Mouse (Mus musculus) heart, embryonic 11.5 days (tissue): Measurements from ENCODE around the gene Pccb. TPM values are rescaled to one million over a fixed set of nuclear protein-coding genes. Genes with fewer than 3 reads are reported as not detected.
A peak's percentile ranks its signal among the peaks of the same experiment; 100 is the strongest.

Source experiments
- ATAC-seq: fragments of 200-750 bp; cut with Nextera tagmentation; replicated peaks from 2 replicates; pipeline ENCODE4 v1.8.0; 2017; ENCODE audit warnings: moderate library complexity; ENCODE audit not compliant: insufficient number of reproducible peaks, low FRiP score, low TSS enrichment
- H3K27ac ChIP-seq: fragments of 300-500 bp; sonication (generic); 2 replicates; pipeline ENCODE4 v1.5.1; 2014; ENCODE audit warnings: mild to moderate bottlenecking, low read depth, low read length
- H3K27me3 ChIP-seq: fragments of 300-500 bp; sonication (generic); 2 replicates; pipeline ENCODE4 v1.6.1; 2014; ENCODE audit warnings: mild to moderate bottlenecking, low read length, mixed read lengths; ENCODE audit not compliant: control insufficient read depth, insufficient read depth
- H3K36me3 ChIP-seq: fragments of 300-500 bp; sonication (generic); 2 replicates; pipeline ENCODE4 v1.6.1; 2014; ENCODE audit warnings: mild to moderate bottlenecking, low read length, moderate library complexity, mixed read lengths; ENCODE audit not compliant: control insufficient read depth, insufficient read depth
- H3K4me1 ChIP-seq: fragments of 300-500 bp; sonication (generic); 2 replicates; pipeline ENCODE4 v1.6.1; 2014; ENCODE audit warnings: low read length; ENCODE audit not compliant: control insufficient read depth, insufficient read depth
- H3K4me2 ChIP-seq: fragments of 300-500 bp; sonication (generic); 2 replicates; pipeline ENCODE4 v1.6.1; 2014; ENCODE audit warnings: mild to moderate bottlenecking, moderate library complexity
- H3K4me3 ChIP-seq: fragments of 300-500 bp; sonication (generic); 2 replicates; pipeline ENCODE4 v1.5.1; 2014; ENCODE audit warnings: low read depth, low read length
- H3K9ac ChIP-seq: fragments of 300-500 bp; sonication (generic); 2 replicates; pipeline ENCODE4 v1.6.1; 2014; ENCODE audit warnings: mild to moderate bottlenecking, low read depth, low read length, moderate library complexity
- H3K9me3 ChIP-seq: fragments of 300-500 bp; sonication (generic); replicated peaks from 2 replicates; pipeline ENCODE4 v1.6.1; 2016; ENCODE audit warnings: low read length; ENCODE audit not compliant: control insufficient read depth
- WGBS: fragments of 180-500 bp; shearing (Covaris S2); extraction: QIAGEN DNeasy Blood & Tissue Kit; methylation state at CpG from one replicate; pipeline ENCODE4 v1.1.7; 2014; ENCODE audit not compliant: insufficient replicate concordance; 5-methylcytosine and 5-hydroxymethylcytosine counted together
- polyA plus RNA-seq: library from polyadenylated mRNA; unstranded; fragments of >200 nt; fragmentation: Nextera tagmentation; extraction: Ambion mirVana; gene quantifications from 2 replicates; pipeline ENCODE4 v1.2.1, GENCODE M21; 2014

Pccb gene
- polyA plus RNA-seq, 1 experiment from 2014 or later, result 17.8 TPM

DNA sequence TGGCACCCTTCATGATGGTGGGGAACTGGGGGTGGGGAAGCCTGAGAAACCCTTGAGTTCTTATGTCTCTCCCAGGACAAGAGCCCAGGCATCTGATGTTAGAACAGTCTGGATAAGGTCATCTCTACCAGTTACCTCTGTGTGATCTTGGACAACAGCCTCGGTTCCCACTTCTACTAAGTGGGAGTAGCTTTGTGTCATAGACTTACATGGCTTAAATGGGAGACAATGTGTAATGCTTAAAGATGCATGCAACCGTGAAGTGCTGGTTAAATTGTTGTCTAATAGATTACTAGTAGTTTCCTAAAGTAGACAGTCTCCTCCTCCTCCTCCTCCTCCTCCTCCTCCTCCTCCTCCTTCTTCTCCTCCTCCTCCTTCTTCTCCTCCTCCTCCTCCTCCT lies 2.2 kb upstream of the Pccb start:
- no peak overlapping the region for H3K9ac ChIP-seq
- H3K27me3 ChIP-seq, result no peaks in the 10 kb centered on the region
- peaks cover 7% of the 10 kb centered on the region for H3K4me1 ChIP-seq
- no peaks in the 10 kb centered on the region for H3K9me3 ChIP-seq
- no peak overlapping the region for H3K4me2 ChIP-seq
- H3K36me3 ChIP-seq, result no peaks in the 10 kb centered on the region
- H3K4me3 ChIP-seq, result no peak overlapping the region
- WGBS, result 80% methylated on average over 2 of the region's 2 CpGs
- H3K27ac ChIP-seq, result no peak overlapping the region
- no peak for ATAC-seq

DNA sequence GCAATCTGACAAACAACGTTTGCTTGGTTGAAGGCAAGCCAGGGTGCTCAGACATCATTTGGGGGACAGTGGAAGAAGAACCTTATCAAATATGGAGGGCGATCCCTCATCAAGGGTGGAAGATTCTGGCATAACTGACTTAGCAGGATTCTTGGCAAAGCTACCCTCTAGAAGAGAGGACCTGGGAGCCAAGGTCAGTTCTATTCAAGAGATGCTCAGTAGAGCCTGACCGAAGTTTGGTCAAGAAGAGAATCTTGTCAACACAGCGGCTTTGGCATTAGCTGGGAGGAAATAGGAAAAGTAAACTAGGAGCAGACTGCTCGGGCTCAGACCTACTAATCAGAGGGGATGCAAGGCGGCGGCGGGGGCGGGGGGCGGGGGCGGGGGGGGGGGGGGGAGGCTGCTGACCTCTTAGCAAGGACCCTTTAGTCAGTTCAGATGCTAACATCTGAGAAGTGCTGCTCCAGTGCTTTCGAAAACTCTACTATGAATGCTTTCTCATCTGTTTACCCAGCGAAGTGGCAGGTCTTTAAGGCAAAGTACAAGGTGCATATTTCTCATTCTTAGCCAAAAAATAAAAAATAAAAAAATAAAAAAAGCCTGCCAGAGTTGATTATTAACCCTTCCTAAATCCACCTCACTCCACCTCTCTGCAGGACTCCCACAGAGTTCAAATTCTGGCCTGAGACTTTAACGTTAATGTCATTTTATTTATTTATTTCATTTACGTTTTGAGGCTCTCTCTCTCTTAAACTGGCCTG lies 1.3 kb upstream of the Pccb start:
- Histone ChIP-seq H3K9me3 (no peaks in the 10 kb centered on the region), H3K27ac (no peak overlapping the region), H3K4me1 (peaks cover 7% of the 10 kb centered on the region), H3K9ac (no peak overlapping the region), H3K4me3 (no peak overlapping the region), H3K4me2 (no peak overlapping the region), H3K27me3 (no peaks in the 10 kb centered on the region), H3K36me3 (no peaks in the 10 kb centered on the region)
- no peak for ATAC-seq
- WGBS, result 78% methylated on average over 10 of the region's 15 CpGs

DNA sequence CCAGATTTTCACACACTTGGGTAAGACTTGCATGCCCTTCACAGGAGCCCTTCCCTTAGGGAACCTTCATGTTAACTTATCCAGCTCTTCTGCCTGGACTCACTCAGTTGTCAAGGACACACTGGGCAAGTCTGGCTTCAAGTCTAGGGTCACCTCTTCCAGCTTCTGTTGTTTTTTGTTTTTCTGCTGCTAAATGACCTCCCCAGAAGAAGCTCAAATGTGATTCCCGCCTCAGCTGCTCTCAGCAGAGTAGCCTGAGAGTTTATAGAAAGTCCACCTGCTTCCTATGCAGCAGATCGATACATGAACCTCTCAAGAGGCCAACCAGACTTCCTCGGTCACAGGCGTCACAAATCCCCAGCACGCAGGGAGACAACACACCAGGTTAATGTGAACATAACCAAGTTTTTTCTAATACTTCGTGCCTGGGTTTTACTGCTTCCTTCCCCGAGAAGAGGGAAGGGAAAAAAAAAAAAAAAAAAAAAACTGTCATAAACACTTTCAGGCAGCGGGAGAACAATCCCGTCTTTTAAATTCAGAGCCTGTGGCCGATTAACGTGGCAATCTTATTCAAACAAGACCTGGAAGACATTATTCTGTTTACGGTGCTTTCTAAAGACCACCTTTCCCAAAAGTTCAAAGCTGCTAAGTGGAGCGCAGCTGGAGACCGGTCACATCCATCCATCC lies 794 bp downstream of the Pccb start:
- WGBS, result 8% methylated on average over 14 of the region's 14 CpGs

DNA sequence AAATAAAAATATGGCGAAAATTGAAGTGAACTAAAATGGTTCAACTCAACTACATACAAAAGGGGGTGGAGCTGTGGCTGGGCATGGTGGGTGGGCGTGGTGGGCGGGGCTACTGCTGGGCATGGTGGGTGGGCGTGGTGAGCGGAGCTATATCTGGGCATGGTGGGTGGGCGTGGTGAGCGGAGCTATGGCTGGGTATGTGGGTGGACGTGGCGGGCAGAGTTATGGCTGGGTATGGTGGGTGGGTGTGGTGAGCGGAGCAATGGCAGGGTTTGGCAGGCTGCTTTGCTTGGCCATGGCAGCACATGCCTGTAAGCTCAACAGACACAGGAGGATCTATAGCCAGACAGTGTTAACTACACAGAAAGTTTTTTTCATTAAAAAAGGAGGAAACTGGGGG lies 15.9 kb downstream of the Pccb start:
- H3K4me2 ChIP-seq, result no peak overlapping the region
- no peaks in the 10 kb centered on the region; the same call in 1 of the 2 replicates for H3K9me3 ChIP-seq
- no peaks in the 10 kb centered on the region for H3K4me1 ChIP-seq
- H3K36me3 ChIP-seq, result 0 out of 2 replicates have a peak, but pooled peaks cover 1% of the 10 kb centered on the region
- no peak for ATAC-seq
- WGBS, result 92% methylated on average over 10 of the region's 10 CpGs
- no peak overlapping the region for H3K27ac ChIP-seq
- no peaks in the 10 kb centered on the region for H3K27me3 ChIP-seq
- H3K4me3 ChIP-seq, result no peak overlapping the region
- no peak overlapping the region for H3K9ac ChIP-seq

More for the DNA sequence above, 794 bp downstream of the Pccb start:
- peak overlapping the region; percentile 84 for H3K9ac ChIP-seq
- ATAC-seq, result no peak
- H3K4me3 ChIP-seq, result peak overlapping the region; percentile 67
- peak overlapping the region; percentile 96 for H3K27ac ChIP-seq
- H3K4me2 ChIP-seq, result peak overlapping the region; percentile 74
- H3K4me1 ChIP-seq, result peaks cover 7% of the 10 kb centered on the region
- no peaks in the 10 kb centered on the region for H3K9me3 ChIP-seq
- H3K36me3 ChIP-seq, result no peaks in the 10 kb centered on the region
- no peaks in the 10 kb centered on the region for H3K27me3 ChIP-seq

DNA sequence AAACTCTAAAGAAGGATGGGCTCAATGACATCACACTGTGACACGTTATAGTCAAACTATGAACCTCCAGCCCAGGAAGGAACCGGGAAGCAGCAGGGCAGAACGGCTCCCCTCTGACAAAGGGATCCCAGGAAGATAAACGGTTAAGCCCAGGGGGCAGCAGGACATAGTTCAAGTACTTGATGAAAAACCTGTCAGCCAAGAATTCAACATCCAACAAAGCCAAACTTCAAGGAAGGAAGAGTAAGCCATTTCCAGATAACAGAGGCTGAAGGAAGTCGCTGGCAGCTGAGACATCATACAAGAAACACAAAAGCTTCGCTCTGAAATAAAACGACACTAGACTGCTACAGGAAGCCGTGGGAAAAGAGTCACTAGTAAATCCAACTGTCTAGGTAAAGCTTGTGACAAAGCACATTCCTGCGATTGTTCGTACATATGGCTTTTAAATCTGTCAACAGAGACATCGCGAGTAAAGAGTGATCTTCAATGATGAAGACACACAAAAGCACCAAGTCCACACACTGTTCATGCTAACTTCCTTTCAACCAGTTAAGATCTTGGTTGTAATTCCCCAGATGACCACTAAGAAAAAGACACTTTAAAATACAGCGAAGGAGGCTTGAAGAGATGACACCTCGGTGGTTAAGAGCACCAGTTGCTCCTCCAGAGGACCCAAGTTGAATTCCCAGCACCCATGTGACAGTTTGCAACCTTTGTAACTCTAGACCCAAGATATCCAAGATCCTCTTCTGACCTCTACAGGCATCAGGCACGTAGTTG lies 16.8 kb downstream of the Pccb start:
- no peaks in the 10 kb centered on the region for H3K4me1 ChIP-seq
- no peaks in the 10 kb centered on the region for H3K9me3 ChIP-seq
- WGBS, result 53% methylated on average over 15 of the region's 15 CpGs
- H3K4me3 ChIP-seq, result no peak overlapping the region
- no peaks in the 10 kb centered on the region for H3K27me3 ChIP-seq
- H3K36me3 ChIP-seq, result no peaks in the 10 kb centered on the region
- H3K27ac ChIP-seq, result no peak overlapping the region
- H3K9ac ChIP-seq, result no peak overlapping the region
- H3K4me2 ChIP-seq, result peak overlapping the region; percentile 20; the same call in 1 of the 2 replicates
- no peak for ATAC-seq

DNA sequence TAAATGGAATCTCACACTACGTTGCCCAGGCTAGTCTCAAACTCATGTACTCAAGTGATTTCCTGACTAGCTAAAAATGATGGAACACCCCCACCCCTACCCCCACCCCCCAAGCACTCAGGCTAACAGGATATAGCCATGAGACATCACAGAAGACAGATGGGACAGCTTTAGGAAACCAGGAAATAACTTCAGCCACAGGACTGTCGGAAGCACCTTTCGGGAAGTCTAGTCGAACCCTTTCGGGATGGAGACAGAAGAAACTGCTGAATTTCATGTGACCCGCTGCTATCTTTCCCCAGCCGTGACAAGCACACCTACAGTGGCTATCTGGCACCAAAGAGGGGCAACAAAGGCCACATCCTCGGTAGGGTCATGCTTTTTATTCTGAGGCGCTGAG lies 19.4 kb downstream of the Pccb start:
- Histone ChIP-seq H3K4me3 (no peak overlapping the region), H3K4me2 (no peak overlapping the region), H3K4me1 (no peaks in the 10 kb centered on the region), H3K9ac (no peak overlapping the region), H3K36me3 (no peaks in the 10 kb centered on the region), H3K27ac (no peak overlapping the region), H3K27me3 (no peaks in the 10 kb centered on the region), H3K9me3 (no peaks in the 10 kb centered on the region)
- no peak for ATAC-seq
- 89% methylated on average over 9 of the region's 9 CpGs for WGBS

DNA sequence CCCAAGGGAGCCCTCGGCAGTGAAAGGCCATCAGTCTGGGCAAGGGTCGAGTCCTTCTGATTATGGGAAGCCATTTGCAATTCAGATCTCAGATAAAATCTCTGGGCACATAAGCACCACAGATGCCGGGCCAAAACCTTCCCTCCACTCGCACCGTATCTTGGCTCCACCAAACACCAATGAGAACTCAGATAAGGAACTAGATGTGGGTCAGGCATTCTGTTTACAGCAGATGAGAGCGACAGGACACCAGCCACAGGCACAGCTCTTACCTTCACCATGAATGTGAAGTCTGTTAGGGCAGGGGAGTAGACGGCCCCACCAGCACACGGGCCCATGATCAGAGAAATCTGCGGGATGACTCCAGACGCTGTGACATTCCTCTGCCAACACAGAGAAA lies 22.3 kb downstream of the Pccb start:
- Histone ChIP-seq H3K9me3 (no peaks in the 10 kb centered on the region), H3K4me1 (no peaks in the 10 kb centered on the region), H3K9ac (no peak overlapping the region), H3K4me3 (no peak overlapping the region), H3K27ac (no peak overlapping the region), H3K36me3 (no peaks in the 10 kb centered on the region), H3K4me2 (no peak overlapping the region), H3K27me3 (no peaks in the 10 kb centered on the region)
- no peak for ATAC-seq
- WGBS, result 56% methylated on average over 10 of the region's 10 CpGs

DNA sequence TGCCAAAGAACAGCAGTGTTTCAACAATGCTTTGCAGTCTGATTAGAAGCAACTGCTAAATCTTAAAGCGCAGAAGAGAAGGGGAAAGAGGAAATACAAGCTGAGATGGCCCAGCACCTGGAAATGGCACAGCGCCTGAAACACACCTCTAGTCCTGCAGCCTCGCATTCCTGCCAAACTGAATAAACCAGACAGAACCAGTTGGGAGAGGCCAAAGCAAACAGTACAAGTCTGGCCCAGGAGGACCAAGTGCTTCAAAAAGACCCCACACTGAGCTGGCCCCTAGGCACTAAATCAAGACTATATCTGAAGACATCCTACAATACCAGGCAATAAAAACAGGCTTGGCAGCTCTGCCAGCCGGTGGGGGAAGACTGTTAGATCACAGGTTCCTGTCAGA lies 28.8 kb downstream of the Pccb start:
- Histone ChIP-seq H3K9ac (no peak overlapping the region), H3K36me3 (no peaks in the 10 kb centered on the region), H3K9me3 (peaks cover 7% of the 10 kb centered on the region; the same call in 1 of the 2 replicates), H3K4me1 (no peaks in the 10 kb centered on the region), H3K27ac (no peak overlapping the region), H3K4me3 (no peak overlapping the region), H3K27me3 (no peaks in the 10 kb centered on the region), H3K4me2 (no peak overlapping the region)
- ATAC-seq, result no peak
- 80% methylated on average over 4 of the region's 4 CpGs for WGBS
